Mouse (Mus musculus) testis, adult 2 months (tissue): Measurements from ENCODE around the gene 1700016H13Rik.

ENCODE experiments used
- CTCF ChIP-seq: fragments of 200-500 bp; IDR thresholded peaks from 2 replicates; pipeline ENCODE4 v1.5.1; 2012; ENCODE audit warnings: low read depth, mild to moderate bottlenecking, inconsistent platforms, low read length, moderate library complexity; ENCODE audit not compliant: control insufficient read depth, insufficient read depth, insufficient replicate concordance
- POLR2A ChIP-seq: fragments of 200-500 bp; IDR thresholded peaks from 2 replicates; pipeline ENCODE4 v1.6.1; 2012; ENCODE audit warnings: low read depth, mild to moderate bottlenecking, inconsistent platforms, low read length, moderate library complexity; ENCODE audit not compliant: control insufficient read depth

DNA sequence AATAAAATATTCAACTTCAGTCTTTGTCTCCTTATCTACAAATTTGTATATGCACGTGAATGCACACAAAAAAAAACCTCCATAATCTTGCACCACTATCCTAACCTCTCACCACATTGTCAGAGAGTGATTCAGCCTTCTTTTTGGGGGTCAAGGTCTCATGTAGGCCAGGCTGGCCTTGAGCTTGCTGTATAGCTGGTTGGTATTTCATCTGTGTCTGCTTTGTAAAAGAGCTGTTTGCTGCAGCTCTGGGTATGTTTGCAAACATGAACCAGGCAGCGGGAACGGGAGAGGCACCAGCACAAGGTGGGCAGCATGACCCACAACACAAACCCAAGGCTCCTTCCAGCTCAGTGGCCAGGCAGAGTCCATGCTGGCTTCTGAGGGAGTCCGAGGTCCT is 17.8 kb upstream of the 1700016H13Rik start:
- TF ChIP-seq CTCF: no peak
- TF ChIP-seq POLR2A: no peak
